Mouse (Mus musculus) heart, postnatal 0 days (tissue): ENCODE data around the gene Hoxc13.

Experiments
- CTCF ChIP-seq: IDR thresholded peaks from 2 replicates; pipeline ENCODE4 v1.5.1; 2016; ENCODE audit warnings: antibody characterized with exemption, control low read depth, low read depth
- EP300 ChIP-seq: IDR thresholded peaks from 2 replicates; pipeline ENCODE4 v1.6.1; 2016; ENCODE audit warnings: antibody characterized with exemption, low read depth

- TF ChIP-seq EP300, result no peak
- no peak for TF ChIP-seq CTCF
These were observed 7.8 kb upstream of the Hoxc13 start for GRCm38 (mm10) chr15:102913038-102913585.
